Comparison of ENCODE assay signal across 13 mouse cellular contexts in the genomic region with DNA sequence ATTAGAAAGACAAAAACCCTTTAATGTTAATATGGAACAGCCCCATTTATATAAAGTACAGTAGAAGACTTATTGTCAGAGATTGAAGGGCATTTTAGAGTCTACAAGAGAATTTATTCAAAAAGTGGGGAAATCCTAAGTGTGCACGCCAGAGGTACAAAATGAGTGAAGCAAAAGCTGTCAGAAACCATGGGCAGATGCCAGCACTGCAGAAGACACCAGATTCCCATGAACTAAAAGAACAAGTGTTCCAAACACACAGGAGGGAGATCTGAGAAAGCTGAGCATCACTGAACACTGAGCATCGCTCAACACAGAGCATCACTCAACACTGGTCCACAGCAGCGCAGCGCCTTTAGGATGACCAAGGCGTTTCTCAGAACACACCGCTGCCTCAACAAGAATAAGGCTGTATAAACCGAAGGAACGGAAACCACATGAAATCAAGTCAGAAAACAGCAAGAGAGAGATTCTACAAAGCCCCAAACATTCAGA.
DNase-seq lines count a peak whose midpoint lies in the region.
"Had no signal": no experiment of that assay in that cellular context is flagged by ENCODE, and none has a peak within 500 bp of the region (broad histone marks: within the 10 kb centered on the region; RNA-seq: fewer than 3 reads in every experiment).

No protein-coding gene starts in this region.

- DNase-seq in cerebellum, adult 9-10 months, result peak; percentile 42
- DNase-seq in cerebellum, postnatal 14 days, result no peak
- peak; percentile 17 for DNase-seq in layer of hippocampus, adult 11-12 months (ENCODE audit: low spot score)
- no peak for DNase-seq in layer of hippocampus, postnatal 25 days (ENCODE audit: extremely low spot score in 1 of 2, low spot score in 1 of 2)
- DNase-seq in brain, adult 2 months (ENCODE audit: low read depth, low spot score), result peak; percentile 66
- peak; percentile 46 for DNase-seq in layer of hippocampus, adult 9-11 months
- DNase-seq in urinary bladder, adult 2 months (ENCODE audit: low spot score), result no peak
- DNase-seq in neural tube, embryonic 10.5 days (ENCODE audit: extremely low spot score, low spot score), result no peak
- DNase-seq: adrenal gland, adult 8-10 months; adrenal gland, postnatal 36 days; gastrocnemius, postnatal 10 days; heart, adult 2 months; heart, postnatal 14 days had no signal

Comparison
In these comparisons a context has a peak if more than half of its experiments do, and no peak if none do; other contexts are left out.
1. DNase-seq: peak in cerebellum, adult 9-10 months (single experiment), layer of hippocampus, adult 11-12 months (single experiment), brain, adult 2 months (single experiment) and layer of hippocampus, adult 9-11 months (single experiment); none in cerebellum, postnatal 14 days (0 of 2), layer of hippocampus, postnatal 25 days (0 of 2), urinary bladder, adult 2 months (single experiment) and neural tube, embryonic 10.5 days (single experiment).